Mouse (Mus musculus): ENCODE measurements around the gene Bcar3. TPM values are rescaled to one million over a fixed set of nuclear protein-coding genes. Genes with fewer than 3 reads are reported as not detected.
A peak's percentile ranks its signal among the peaks of the same experiment; 100 is the strongest.
"Not testable (repeated sequence)": the region's sequence is repeated elsewhere in the genome, so short reads cannot be mapped to it uniquely, and the experiment has no call there.

Gene Bcar3
- polyA plus RNA-seq, 1 experiment from 2014 or later = 6.8 TPM

DNA sequence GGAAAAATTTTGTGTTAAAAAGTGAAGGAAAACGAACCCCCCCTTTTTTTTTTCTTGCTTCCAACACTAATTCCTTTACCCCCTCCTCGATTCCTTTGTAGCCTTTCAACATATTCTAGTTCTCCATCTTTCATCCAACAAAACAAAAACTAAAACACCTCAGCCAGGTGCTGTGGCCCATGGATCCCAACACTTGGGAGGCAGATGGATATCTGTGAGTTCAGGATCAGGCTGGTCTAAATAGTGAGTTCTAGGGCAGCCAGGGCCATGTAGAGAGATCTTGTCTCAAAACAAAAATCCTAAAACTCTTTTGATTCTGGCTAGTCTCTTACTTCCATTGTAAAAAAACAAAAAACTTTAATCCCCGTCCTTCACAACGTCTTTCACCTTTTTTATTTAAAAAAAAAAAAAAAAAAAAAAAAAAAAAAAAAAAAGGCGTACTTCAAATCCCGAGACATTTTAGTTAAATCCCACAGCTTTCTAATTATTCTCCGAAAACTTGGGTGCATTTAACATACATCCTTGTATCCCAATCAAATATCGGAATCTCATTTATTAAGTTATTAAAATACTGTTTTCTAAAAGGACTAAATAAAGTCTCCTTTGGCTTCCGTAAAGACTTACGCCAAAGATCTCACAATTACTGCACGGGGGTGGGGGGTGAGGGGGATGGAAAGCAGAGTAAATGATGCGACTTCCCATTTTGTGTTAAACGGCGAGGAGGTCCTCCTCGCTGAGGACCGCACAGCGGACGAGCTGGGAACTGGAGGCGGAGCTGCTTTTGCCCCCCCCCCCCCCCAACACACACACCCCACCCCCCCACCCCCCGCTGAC lies 20.3 kb upstream of the Bcar3 start:
- Histone ChIP-seq H3K36me3 (peaks cover 48% of the 10 kb centered on the region), H3K4me3 (peak overlapping the region; percentile 98), H3K9ac (peak overlapping the region; percentile 93), H3K27ac (peak overlapping the region; percentile 71), H3K9me3 (replicated peaks) (no peaks in the 10 kb centered on the region), H3K4me1 (peaks cover 68% of the 10 kb centered on the region), H3K27me3 (replicated peaks) (no peaks in the 10 kb centered on the region), H3K4me2 (peak overlapping the region; percentile 74)
- 9% methylated on average over 19 of the region's 20 CpGs for WGBS (ENCODE audit: insufficient replicate concordance)
- no peak for ATAC-seq

- Histone ChIP-seq H3K9ac (peak within 1 kb of the TSS; percentile 93), H3K36me3 (peaks cover 53% of the 10 kb centered on the region), H3K4me3 (peak within 1 kb of the TSS; percentile 98), H3K27me3 (replicated peaks) (no peaks in the 10 kb centered on the region), H3K4me2 (peak within 1 kb of the TSS; percentile 74), H3K27ac (peak within 1 kb of the TSS; percentile 71), H3K9me3 (replicated peaks) (no peaks in the 10 kb centered on the region), H3K4me1 (peaks cover 68% of the 10 kb centered on the region)
- WGBS (ENCODE audit: insufficient replicate concordance) = under 1% methylated on average over 57 of the region's 57 CpGs
- ATAC-seq = peak; percentile 87
Observed at GRCm38 (mm10) chr3:122274241-122275024, 19.5 kb upstream of the Bcar3 start, which contains the start of gene Dnttip2. TSS of gene Dnttip2 (plus strand) at chr3:122274388.

DNA sequence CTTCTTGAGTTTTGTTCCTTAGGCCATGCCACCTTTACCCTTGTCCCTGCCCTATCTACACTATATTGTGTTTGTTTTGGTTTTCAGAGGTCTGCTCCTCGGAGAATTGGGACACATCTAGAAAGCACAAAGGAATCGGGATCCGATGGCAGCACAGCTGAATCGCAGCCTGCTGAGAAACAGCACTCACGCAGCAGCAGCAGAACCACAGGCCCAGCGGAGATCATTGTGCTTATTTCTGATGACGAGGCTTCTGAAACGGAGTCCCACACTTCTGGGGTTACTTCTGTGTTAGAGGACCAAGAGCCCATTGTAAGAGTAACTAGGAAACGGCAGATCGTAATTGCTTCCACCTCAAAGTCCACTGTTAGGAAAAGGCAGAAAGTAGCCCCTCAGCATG lies 18.8 kb upstream of the Bcar3 start:
- 0 out of 2 replicates have a peak overlapping the region, but pooled peaks have one; percentile 71 for H3K27ac ChIP-seq
- peak overlapping the region; percentile 98 for H3K4me3 ChIP-seq
- H3K4me1 ChIP-seq = peaks cover 65% of the 10 kb centered on the region
- no peak for ATAC-seq
- H3K4me2 ChIP-seq = peak overlapping the region; percentile 74
- H3K9me3 ChIP-seq (replicated peaks) = no peaks in the 10 kb centered on the region
- WGBS (ENCODE audit: insufficient replicate concordance) = 72% methylated on average over 10 of the region's 10 CpGs
- H3K9ac ChIP-seq = peak overlapping the region; percentile 93
- peaks cover 57% of the 10 kb centered on the region for H3K36me3 ChIP-seq
- H3K27me3 ChIP-seq (replicated peaks) = no peaks in the 10 kb centered on the region

GRCm38 (mm10) chr3:122287195-122287594 lies 6.7 kb upstream of the Bcar3 start:
- H3K9ac ChIP-seq = no peak overlapping the region
- 45% methylated on average over 5 of the region's 5 CpGs for WGBS (ENCODE audit: insufficient replicate concordance)

GRCm38 (mm10) chr3:122288613-122289195 lies 5.2 kb upstream of the Bcar3 start:
- peaks cover 6% of the 10 kb centered on the region; the same call in 1 of the 2 replicates for H3K27me3 ChIP-seq (replicated peaks)
- peaks cover 22% of the 10 kb centered on the region for H3K36me3 ChIP-seq
- H3K4me3 ChIP-seq = no peak overlapping the region
- no peak overlapping the region for H3K9ac ChIP-seq
- no peak overlapping the region for H3K4me2 ChIP-seq
- no peak overlapping the region for H3K27ac ChIP-seq
- H3K4me1 ChIP-seq = peaks cover 7% of the 10 kb centered on the region
- ATAC-seq = no peak
- WGBS (ENCODE audit: insufficient replicate concordance) = 75% methylated on average over 5 of the region's 5 CpGs
- H3K9me3 ChIP-seq (replicated peaks) = no peaks in the 10 kb centered on the region

More at GRCm38 (mm10) chr3:122287195-122287594, 6.7 kb upstream of the Bcar3 start:
- peaks cover 37% of the 10 kb centered on the region for H3K36me3 ChIP-seq
- peaks cover 6% of the 10 kb centered on the region; the same call in 1 of the 2 replicates for H3K27me3 ChIP-seq (replicated peaks)
- no peak overlapping the region for H3K27ac ChIP-seq
- no peak overlapping the region for H3K4me2 ChIP-seq
- no peaks in the 10 kb centered on the region for H3K9me3 ChIP-seq (replicated peaks)
- H3K4me1 ChIP-seq = peaks cover 2% of the 10 kb centered on the region
- no peak overlapping the region for H3K4me3 ChIP-seq
- ATAC-seq = no peak

DNA sequence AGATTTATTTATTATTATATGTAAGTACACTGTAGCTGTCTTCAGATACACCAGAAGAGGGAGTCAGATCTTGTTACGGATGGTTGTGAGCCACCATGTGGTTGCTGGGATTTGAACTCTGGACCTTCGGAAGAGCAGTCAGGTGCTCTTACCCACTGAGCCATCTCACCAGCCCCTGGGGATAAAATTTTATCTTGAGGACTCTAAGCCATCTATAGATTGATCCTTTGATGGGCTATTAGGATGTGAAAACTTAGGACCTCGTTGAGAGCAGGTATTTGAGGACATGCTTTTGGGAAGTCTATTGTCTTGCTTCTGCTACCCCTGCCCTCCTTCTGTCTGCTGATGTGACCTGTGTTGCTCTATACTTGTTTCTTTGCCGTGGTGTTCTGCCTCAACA lies 4.6 kb upstream of the Bcar3 start:
- not testable (repeated sequence) for H3K4me2 ChIP-seq; H3K4me3 ChIP-seq; H3K27ac ChIP-seq; H3K9me3 ChIP-seq (replicated peaks); H3K9ac ChIP-seq; ATAC-seq; H3K27me3 ChIP-seq (replicated peaks)
- Histone ChIP-seq H3K36me3 (peaks cover 15% of the 10 kb centered on the region), H3K4me1 (peaks cover 11% of the 10 kb centered on the region)
- 69% methylated on average over 4 of the region's 4 CpGs for WGBS (ENCODE audit: insufficient replicate concordance)

- ATAC-seq = no peak
- no peak overlapping the region for H3K27ac ChIP-seq
- H3K4me2 ChIP-seq = no peak overlapping the region
- no peak overlapping the region for H3K9ac ChIP-seq
- 23% methylated on average over 7 of the region's 7 CpGs for WGBS (ENCODE audit: insufficient replicate concordance)
- H3K36me3 ChIP-seq = peaks cover 3% of the 10 kb centered on the region
- peaks cover 18% of the 10 kb centered on the region for H3K4me1 ChIP-seq
- H3K4me3 ChIP-seq = no peak overlapping the region
- H3K9me3 ChIP-seq (replicated peaks) = no peaks in the 10 kb centered on the region
- H3K27me3 ChIP-seq (replicated peaks) = peaks cover 9% of the 10 kb centered on the region; the same call in 1 of the 2 replicates
Observed at GRCm38 (mm10) chr3:122290696-122291095, 3.2 kb upstream of the Bcar3 start.

DNA sequence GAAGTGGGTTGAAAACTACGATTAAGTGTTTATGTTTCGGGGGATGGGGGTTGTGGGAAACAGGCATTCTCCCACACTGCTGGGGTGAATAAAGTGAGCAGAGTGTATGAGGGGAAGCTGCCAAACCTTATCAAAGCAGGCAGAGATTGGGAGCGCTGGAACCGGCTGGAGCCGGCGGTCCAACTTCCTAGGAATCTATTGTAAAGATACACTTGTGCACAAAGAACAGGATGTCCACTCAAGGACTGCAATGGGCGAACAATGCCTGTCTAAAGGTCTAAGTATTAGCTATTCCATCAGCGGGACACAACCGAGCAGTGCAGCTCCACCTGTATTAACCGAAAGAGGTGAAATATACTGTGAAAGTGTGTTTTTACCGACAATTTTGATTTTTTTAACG lies 2.1 kb upstream of the Bcar3 start:
- Histone ChIP-seq H3K9me3 (replicated peaks) (no peaks in the 10 kb centered on the region), H3K27ac (no peak overlapping the region), H3K4me3 (no peak overlapping the region), H3K36me3 (no peaks in the 10 kb centered on the region), H3K27me3 (replicated peaks) (peaks cover 9% of the 10 kb centered on the region; the same call in 1 of the 2 replicates), H3K9ac (no peak overlapping the region), H3K4me2 (peak overlapping the region; percentile 98), H3K4me1 (peaks cover 19% of the 10 kb centered on the region)
- 56% methylated on average over 12 of the region's 12 CpGs for WGBS (ENCODE audit: insufficient replicate concordance)
- ATAC-seq = no peak

- Histone ChIP-seq H3K4me2 (peak overlapping the region; percentile 98), H3K27me3 (replicated peaks) (peaks cover 9% of the 10 kb centered on the region; the same call in 1 of the 2 replicates)
Observed at GRCm38 (mm10) chr3:122292300-122293222, 1.4 kb upstream of the Bcar3 start.

GRCm38 (mm10) chr3:122293223-122293953 lies 548 bp upstream of the Bcar3 start:
- Histone ChIP-seq H3K27me3 (replicated peaks) (peaks cover 11% of the 10 kb centered on the region; the same call in 1 of the 2 replicates), H3K27ac (peak overlapping the region; percentile 78)

More at GRCm38 (mm10) chr3:122292300-122293222, 1.4 kb upstream of the Bcar3 start:
- peak; percentile 87 for ATAC-seq
- Histone ChIP-seq H3K9ac (peak overlapping the region; percentile 84), H3K9me3 (replicated peaks) (no peaks in the 10 kb centered on the region), H3K4me1 (peaks cover 19% of the 10 kb centered on the region), H3K36me3 (no peaks in the 10 kb centered on the region), H3K4me3 (peak overlapping the region; percentile 89), H3K27ac (peak overlapping the region; percentile 78)
- WGBS (ENCODE audit: insufficient replicate concordance) = 10% methylated on average over 50 of the region's 54 CpGs

More at GRCm38 (mm10) chr3:122293223-122293953, 548 bp upstream of the Bcar3 start:
- no peaks in the 10 kb centered on the region for H3K9me3 ChIP-seq (replicated peaks)
- peak overlapping the region; percentile 98 for H3K4me2 ChIP-seq
- peak; percentile 90 for ATAC-seq
- no peaks in the 10 kb centered on the region for H3K36me3 ChIP-seq
- H3K4me1 ChIP-seq = peaks cover 19% of the 10 kb centered on the region
- peak overlapping the region; percentile 84 for H3K9ac ChIP-seq
- under 1% methylated on average over 103 of the region's 105 CpGs for WGBS (ENCODE audit: insufficient replicate concordance)
- peak overlapping the region; percentile 89 for H3K4me3 ChIP-seq
